Mouse (Mus musculus): ENCODE measurements at regions not wholly inside any gene's neighbourhood (a gene's known extent, or its start where the extent isn't known, plus 50 kb on each side); places are given as distances from the start of the nearest gene placed in this dataset.

DNA sequence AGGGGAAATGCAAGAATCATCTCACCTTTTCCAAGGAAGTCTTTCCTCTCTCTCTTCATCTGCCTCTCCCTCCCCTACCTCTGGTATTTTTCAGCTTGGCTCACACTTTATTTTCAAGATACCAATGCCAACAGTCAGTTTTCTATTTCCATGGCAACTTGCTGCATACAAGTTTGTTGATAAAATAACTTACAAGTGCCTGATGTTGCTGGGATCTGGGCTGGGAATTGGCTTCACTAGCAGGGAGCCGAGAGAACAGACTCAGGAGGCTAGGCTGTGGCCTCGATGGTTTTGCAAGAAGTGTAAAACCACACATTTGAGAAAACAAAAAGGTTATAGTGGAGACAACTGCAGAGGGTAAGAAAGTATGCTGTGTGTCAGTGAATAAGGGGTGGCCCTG is 94.6 kb upstream of the Kcnd3 start:
- Histone ChIP-seq H3K27ac (no peak overlapping the region), H3K9me3 (replicated peaks) (no peaks in the 10 kb centered on the region), H3K4me3 (no peak overlapping the region), H3K4me2 (no peak overlapping the region), H3K36me3 (ENCODE audit: poor library complexity, severe bottlenecking) (no peaks in the 10 kb centered on the region), H3K9ac (no peak overlapping the region), H3K27me3 (no peaks in the 10 kb centered on the region), H3K4me1 (peaks cover 12% of the 10 kb centered on the region; the same call in 1 of the 2 replicates)
- WGBS: 70% methylated on average over 2 of the region's 2 CpGs
- ATAC-seq: no peak; the same call in 1 of the 2 replicates

DNA sequence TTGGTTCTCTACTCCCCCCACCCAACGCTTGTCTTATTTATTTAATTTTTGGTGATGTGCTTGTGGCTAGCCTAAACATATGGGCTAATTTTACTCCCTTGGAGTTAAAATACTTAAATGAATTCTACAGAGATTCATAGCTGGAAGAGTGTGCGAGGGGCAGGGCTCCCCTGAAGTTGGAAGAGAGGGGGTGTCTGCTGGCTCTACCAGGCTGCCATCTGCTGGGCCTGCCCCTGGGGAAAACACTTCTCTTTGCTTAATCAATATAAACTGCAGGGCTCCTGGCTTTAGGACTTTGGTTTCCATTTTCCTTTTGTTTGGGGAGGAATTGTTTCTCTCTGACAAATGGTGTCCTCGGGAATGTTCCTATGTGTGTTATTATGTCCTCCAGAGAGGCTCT is 92.5 kb upstream of the Kcnd3 start:
- WGBS: 46% methylated on average over 3 of the region's 3 CpGs
- H3K4me3 ChIP-seq: no peak overlapping the region
- H3K27ac ChIP-seq: no peak overlapping the region
- H3K9ac ChIP-seq: no peak overlapping the region
- H3K9me3 ChIP-seq (replicated peaks): no peaks in the 10 kb centered on the region
- no peaks in the 10 kb centered on the region for H3K36me3 ChIP-seq (ENCODE audit: poor library complexity, severe bottlenecking)
- peaks cover 6% of the 10 kb centered on the region; the same call in 1 of the 2 replicates for H3K4me1 ChIP-seq
- no peak overlapping the region for H3K4me2 ChIP-seq
- ATAC-seq: no peak
- H3K27me3 ChIP-seq: no peaks in the 10 kb centered on the region

DNA sequence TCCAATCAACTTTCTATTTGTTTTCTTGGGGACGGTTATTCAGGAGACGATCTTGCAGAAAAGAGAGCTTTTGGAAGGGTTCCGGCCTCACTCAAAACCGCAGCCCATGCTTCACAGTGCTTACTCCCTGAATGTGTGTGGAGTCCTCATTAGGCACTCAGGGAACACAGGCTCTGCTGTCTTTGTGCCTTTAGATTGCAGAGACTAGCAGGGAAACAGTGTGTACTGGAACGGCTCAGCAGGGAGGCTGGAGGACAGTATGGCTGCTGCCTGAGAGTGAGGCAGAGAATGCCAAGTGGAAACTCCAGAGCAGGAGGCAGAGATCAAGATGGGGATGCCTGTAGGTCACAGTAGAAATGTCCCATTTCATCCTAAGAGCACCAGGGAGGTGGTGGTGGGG is 87.4 kb upstream of the Kcnd3 start:
- 48% methylated on average over 5 of the region's 5 CpGs for WGBS
- H3K4me3 ChIP-seq: no peak overlapping the region
- H3K4me2 ChIP-seq: no peak overlapping the region
- no peaks in the 10 kb centered on the region for H3K27me3 ChIP-seq
- peaks cover 1% of the 10 kb centered on the region; the same call in 1 of the 2 replicates for H3K4me1 ChIP-seq
- H3K9ac ChIP-seq: no peak overlapping the region
- no peaks in the 10 kb centered on the region for H3K9me3 ChIP-seq (replicated peaks)
- peak; percentile 45; the same call in 1 of the 2 replicates for ATAC-seq
- H3K36me3 ChIP-seq (ENCODE audit: poor library complexity, severe bottlenecking): no peaks in the 10 kb centered on the region
- H3K27ac ChIP-seq: no peak overlapping the region

DNA sequence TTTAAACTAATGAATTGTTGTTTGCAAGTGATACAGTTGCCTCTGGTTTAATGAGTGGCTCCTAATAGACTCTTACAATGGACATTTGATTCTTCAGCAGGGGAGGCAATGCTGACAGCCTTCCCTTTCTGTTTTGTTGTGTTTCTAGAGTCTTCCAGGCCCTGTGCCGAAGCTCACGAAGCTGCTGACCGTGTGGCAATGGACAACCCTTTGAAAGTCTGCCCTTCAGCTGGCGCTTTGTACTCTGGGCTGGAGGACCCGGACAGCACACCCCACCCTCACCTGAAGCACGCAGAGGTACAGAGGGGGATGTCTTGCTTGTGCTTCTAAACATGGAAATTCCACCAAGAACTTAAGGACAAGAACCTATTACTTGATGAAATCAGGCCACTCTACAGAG is 85.3 kb upstream of the Kcnd3 start:
- Histone ChIP-seq H3K36me3 (ENCODE audit: poor library complexity, severe bottlenecking) (no peaks in the 10 kb centered on the region), H3K4me1 (peaks cover under 1% of the 10 kb centered on the region; the same call in 1 of the 2 replicates), H3K27ac (no peak overlapping the region), H3K9ac (no peak overlapping the region), H3K27me3 (no peaks in the 10 kb centered on the region), H3K4me3 (no peak overlapping the region), H3K9me3 (replicated peaks) (no peaks in the 10 kb centered on the region), H3K4me2 (no peak overlapping the region)
- no peak for ATAC-seq
- WGBS: 73% methylated on average over 6 of the region's 6 CpGs

DNA sequence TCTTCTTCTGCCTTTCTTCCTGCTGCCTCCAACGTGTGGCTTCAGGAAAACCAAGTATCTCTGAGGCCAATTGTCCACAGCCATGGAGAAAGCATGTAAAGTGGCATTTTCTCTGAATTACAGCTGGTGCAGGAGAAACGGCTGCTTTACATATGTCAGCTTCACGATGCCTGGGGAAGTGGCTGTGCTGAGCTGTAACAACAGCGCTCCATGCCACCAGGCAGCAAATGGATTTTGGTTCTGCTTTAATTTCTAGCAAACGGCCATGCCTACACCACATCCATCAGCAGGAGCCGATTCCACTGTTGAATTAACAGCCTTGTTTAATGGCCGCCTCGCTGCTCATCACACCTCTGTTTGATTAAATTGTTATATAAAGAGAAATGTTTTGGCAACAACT is 84.2 kb upstream of the Kcnd3 start:
- Histone ChIP-seq H3K4me1 (peaks cover 9% of the 10 kb centered on the region), H3K27me3 (no peaks in the 10 kb centered on the region), H3K36me3 (ENCODE audit: poor library complexity, severe bottlenecking) (no peaks in the 10 kb centered on the region), H3K9me3 (replicated peaks) (no peaks in the 10 kb centered on the region), H3K9ac (no peak overlapping the region), H3K27ac (no peak overlapping the region), H3K4me3 (no peak overlapping the region), H3K4me2 (no peak overlapping the region)
- 80% methylated on average over 8 of the region's 8 CpGs for WGBS
- ATAC-seq: no peak

DNA sequence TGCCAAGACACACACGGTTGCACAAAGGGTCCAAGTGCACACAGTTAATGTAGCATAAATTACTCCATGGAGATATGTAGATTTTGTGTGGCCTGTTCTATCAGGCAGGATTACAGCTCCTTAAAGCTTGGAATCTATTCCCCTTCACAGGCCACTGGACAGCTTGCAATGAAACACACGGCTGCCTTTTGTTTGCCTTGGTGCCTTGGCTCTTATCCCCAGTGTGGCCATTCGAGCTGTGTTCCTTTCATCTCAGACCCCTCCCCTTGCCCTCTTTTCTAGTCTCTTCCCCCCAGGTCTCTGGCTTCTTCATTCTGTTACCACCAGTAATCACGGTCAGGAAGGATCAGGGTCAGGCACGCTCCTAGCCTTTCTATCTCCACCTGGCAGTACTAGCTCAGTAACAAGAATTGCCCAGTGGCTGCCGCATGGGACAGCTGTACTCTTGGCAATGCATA is 79.7 kb upstream of the Kcnd3 start:
- H3K9ac ChIP-seq: no peak overlapping the region
- WGBS: 27% methylated on average over 6 of the region's 6 CpGs
- no peaks in the 10 kb centered on the region for H3K9me3 ChIP-seq (replicated peaks)
- no peaks in the 10 kb centered on the region for H3K27me3 ChIP-seq
- H3K27ac ChIP-seq: no peak overlapping the region
- no peak overlapping the region for H3K4me3 ChIP-seq
- ATAC-seq: peak; percentile 41; the same call in 1 of the 2 replicates
- H3K4me1 ChIP-seq: peaks cover 9% of the 10 kb centered on the region
- no peak overlapping the region for H3K4me2 ChIP-seq
- no peaks in the 10 kb centered on the region for H3K36me3 ChIP-seq (ENCODE audit: poor library complexity, severe bottlenecking)

DNA sequence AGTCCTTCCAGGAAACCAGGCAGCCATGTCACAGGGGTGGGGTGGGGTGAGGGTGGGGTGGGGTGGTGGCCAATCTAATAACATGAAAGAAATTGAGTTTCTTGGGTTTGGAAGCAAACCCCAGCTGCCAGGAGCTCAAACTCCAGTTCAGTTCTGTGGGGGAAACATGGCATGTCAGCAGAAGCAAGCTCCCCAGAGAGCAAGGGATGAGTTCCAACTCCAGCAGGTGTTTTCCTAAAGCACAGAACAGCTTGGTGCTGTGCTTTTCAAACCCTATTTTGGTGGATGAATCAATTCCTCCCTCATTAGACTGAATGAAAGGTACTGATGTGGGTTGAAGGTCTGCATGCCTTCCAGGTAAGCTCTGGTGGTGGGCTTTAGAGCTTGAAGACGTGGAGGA is 77.8 kb upstream of the Kcnd3 start:
- Histone ChIP-seq H3K4me1 (peaks cover 9% of the 10 kb centered on the region), H3K27me3 (no peaks in the 10 kb centered on the region), H3K9me3 (replicated peaks) (no peaks in the 10 kb centered on the region), H3K9ac (no peak overlapping the region), H3K36me3 (ENCODE audit: poor library complexity, severe bottlenecking) (no peaks in the 10 kb centered on the region), H3K4me2 (no peak overlapping the region), H3K4me3 (no peak overlapping the region), H3K27ac (no peak overlapping the region)
- ATAC-seq: no peak
- WGBS: 87% methylated on average over 1 of the region's 1 CpGs

DNA sequence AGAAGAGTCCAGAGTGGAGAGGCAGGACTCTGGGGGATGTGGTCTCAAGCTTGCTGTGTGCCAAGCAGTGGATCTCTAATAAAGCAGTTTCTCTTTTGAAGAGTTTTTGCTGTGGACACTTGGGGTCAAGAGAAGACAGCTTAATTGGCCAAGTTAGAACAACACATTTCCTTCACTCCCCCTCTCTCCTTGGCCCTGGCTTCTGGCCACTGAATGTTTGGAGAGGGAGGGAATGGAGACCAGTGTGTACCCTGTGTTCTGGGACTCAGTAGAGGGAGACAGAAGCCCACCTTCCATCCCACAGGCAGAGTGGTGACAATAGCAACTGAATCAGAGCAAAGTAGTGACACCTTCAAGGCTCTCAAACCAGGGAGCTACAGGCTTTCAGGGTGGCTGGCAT is 77.3 kb upstream of the Kcnd3 start:
- H3K4me3 ChIP-seq: no peak overlapping the region
- H3K36me3 ChIP-seq (ENCODE audit: poor library complexity, severe bottlenecking): no peaks in the 10 kb centered on the region
- no peak overlapping the region for H3K27ac ChIP-seq
- H3K9me3 ChIP-seq (replicated peaks): no peaks in the 10 kb centered on the region
- H3K4me1 ChIP-seq: peaks cover 9% of the 10 kb centered on the region
- no peak overlapping the region for H3K9ac ChIP-seq
- no peak for ATAC-seq
- H3K27me3 ChIP-seq: no peaks in the 10 kb centered on the region
- no peak overlapping the region for H3K4me2 ChIP-seq

DNA sequence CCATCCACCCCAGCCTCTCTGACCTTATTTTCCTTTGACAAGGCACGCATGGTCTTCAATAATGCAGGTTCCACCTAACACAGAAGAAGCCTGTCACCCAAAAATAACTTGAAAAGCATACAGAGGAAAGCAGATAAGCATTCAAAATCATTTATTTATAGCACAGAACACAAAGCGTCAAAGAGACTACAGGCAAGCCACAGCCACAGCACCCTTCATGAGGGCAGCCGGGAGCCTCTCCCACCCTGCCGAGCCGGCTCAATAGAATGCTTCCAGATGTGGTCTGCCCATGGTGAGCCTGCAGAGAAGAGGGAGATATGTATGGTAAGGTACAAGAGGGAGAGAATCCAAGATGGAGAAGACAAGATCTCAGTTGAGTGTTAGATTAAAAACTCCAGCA is 76.7 kb upstream of the Kcnd3 start:
- H3K4me1 ChIP-seq: peaks cover 9% of the 10 kb centered on the region
- H3K4me3 ChIP-seq: no peak overlapping the region
- ATAC-seq: no peak
- H3K9me3 ChIP-seq (replicated peaks): no peaks in the 10 kb centered on the region
- H3K27ac ChIP-seq: no peak overlapping the region
- H3K36me3 ChIP-seq (ENCODE audit: poor library complexity, severe bottlenecking): no peaks in the 10 kb centered on the region
- H3K27me3 ChIP-seq: no peaks in the 10 kb centered on the region
- 85% methylated on average over 5 of the region's 5 CpGs for WGBS
- no peak overlapping the region for H3K9ac ChIP-seq
- no peak overlapping the region for H3K4me2 ChIP-seq

DNA sequence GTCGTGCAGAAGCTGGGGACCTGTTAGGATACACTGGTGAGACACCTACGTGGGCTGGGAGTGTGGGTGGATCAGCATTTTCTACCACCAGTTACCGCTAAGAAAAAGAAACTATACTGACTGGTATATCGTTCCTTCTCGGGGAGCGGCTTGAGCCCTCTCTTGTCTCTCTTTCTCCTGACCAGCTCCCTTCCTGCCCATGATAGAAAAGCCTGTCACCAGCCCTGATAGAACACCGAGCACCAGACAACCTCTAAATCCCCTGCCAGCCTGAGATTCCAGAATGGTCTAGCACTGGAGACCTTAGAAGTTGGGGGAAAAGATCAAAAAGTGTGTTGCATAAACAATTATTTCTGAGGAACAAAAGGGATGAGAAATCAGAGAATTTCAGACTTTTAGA is 76.3 kb upstream of the Kcnd3 start:
- H3K27ac ChIP-seq: no peak overlapping the region
- H3K36me3 ChIP-seq (ENCODE audit: poor library complexity, severe bottlenecking): no peaks in the 10 kb centered on the region
- no peak overlapping the region for H3K4me3 ChIP-seq
- H3K27me3 ChIP-seq: no peaks in the 10 kb centered on the region
- no peak for ATAC-seq
- H3K4me1 ChIP-seq: peaks cover 9% of the 10 kb centered on the region
- H3K9me3 ChIP-seq (replicated peaks): no peaks in the 10 kb centered on the region
- WGBS: 87% methylated on average over 7 of the region's 7 CpGs
- H3K4me2 ChIP-seq: no peak overlapping the region
- H3K9ac ChIP-seq: no peak overlapping the region

DNA sequence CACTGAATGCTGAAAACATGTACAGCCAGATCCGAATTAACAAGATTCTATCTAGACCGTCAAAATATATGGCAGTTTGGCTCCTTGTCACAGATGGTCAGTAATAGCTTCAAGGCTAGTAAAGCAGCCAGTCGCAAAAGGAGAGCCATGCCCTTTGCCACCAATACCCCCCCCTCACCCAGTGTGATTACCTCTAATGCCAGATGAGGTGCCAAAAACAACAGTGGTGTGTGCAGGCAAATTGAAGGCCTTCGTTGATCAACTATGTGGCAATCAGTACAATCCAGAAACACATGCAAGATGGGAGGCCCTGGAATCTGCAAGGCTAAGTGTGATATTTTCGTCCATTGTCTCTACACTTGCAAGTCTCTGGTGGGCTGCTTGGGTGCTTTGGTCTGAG is 75.8 kb upstream of the Kcnd3 start:
- ATAC-seq: no peak
- Histone ChIP-seq H3K27ac (no peak overlapping the region), H3K36me3 (ENCODE audit: poor library complexity, severe bottlenecking) (no peaks in the 10 kb centered on the region), H3K9ac (no peak overlapping the region), H3K4me2 (no peak overlapping the region), H3K9me3 (replicated peaks) (no peaks in the 10 kb centered on the region), H3K27me3 (no peaks in the 10 kb centered on the region), H3K4me1 (peaks cover 9% of the 10 kb centered on the region), H3K4me3 (no peak overlapping the region)
- 85% methylated on average over 5 of the region's 5 CpGs for WGBS

DNA sequence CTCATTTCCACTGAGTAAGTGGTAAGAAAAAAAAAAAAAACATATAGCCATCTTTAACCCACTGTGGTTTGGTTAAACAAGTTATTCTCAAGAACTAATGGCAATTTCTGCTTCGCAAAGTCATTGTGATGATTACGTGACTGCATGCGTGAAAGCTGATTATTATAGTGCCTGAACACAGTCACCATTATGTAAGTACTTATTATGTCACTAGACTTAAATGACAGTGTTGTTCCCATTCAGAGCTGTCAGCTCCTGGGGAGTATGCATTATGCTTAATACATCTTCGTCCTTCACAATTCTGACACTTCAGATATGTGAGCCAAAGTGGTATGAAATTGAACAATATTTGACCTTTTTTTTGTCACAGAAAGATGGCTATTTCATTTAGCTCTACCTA is 71.3 kb upstream of the Kcnd3 start:
- H3K9ac ChIP-seq: no peak overlapping the region
- H3K27me3 ChIP-seq: no peaks in the 10 kb centered on the region
- no peaks in the 10 kb centered on the region for H3K36me3 ChIP-seq (ENCODE audit: poor library complexity, severe bottlenecking)
- ATAC-seq: peak; percentile 73
- H3K9me3 ChIP-seq (replicated peaks): no peaks in the 10 kb centered on the region
- 69% methylated on average over 4 of the region's 4 CpGs for WGBS
- no peak overlapping the region for H3K4me3 ChIP-seq
- H3K4me1 ChIP-seq: no peaks in the 10 kb centered on the region; the same call in 1 of the 2 replicates
- no peak overlapping the region for H3K27ac ChIP-seq
- H3K4me2 ChIP-seq: no peak overlapping the region

All from forebrain, embryonic 13.5 days (tissue).